Mouse (Mus musculus) heart, embryonic 11.5 days (tissue): ENCODE measurements around the gene Glra1. TPM values are rescaled to one million over a fixed set of nuclear protein-coding genes. Genes with fewer than 3 reads are reported as not detected.

Experiments used
- ATAC-seq: fragments of 200-750 bp; cut with Nextera tagmentation; replicated peaks from 2 replicates; pipeline ENCODE4 v1.8.0; 2017; ENCODE audit warnings: moderate library complexity; ENCODE audit not compliant: insufficient number of reproducible peaks, low FRiP score, low TSS enrichment
- H3K27ac ChIP-seq: fragments of 300-500 bp; sonication (generic); 2 replicates; pipeline ENCODE4 v1.5.1; 2014; ENCODE audit warnings: mild to moderate bottlenecking, low read depth, low read length
- H3K27me3 ChIP-seq: fragments of 300-500 bp; sonication (generic); 2 replicates; pipeline ENCODE4 v1.6.1; 2014; ENCODE audit warnings: mild to moderate bottlenecking, low read length, mixed read lengths; ENCODE audit not compliant: control insufficient read depth, insufficient read depth
- H3K36me3 ChIP-seq: fragments of 300-500 bp; sonication (generic); 2 replicates; pipeline ENCODE4 v1.6.1; 2014; ENCODE audit warnings: mild to moderate bottlenecking, low read length, moderate library complexity, mixed read lengths; ENCODE audit not compliant: control insufficient read depth, insufficient read depth
- H3K4me1 ChIP-seq: fragments of 300-500 bp; sonication (generic); 2 replicates; pipeline ENCODE4 v1.6.1; 2014; ENCODE audit warnings: low read length; ENCODE audit not compliant: control insufficient read depth, insufficient read depth
- H3K4me2 ChIP-seq: fragments of 300-500 bp; sonication (generic); 2 replicates; pipeline ENCODE4 v1.6.1; 2014; ENCODE audit warnings: mild to moderate bottlenecking, moderate library complexity
- H3K4me3 ChIP-seq: fragments of 300-500 bp; sonication (generic); 2 replicates; pipeline ENCODE4 v1.5.1; 2014; ENCODE audit warnings: low read depth, low read length
- H3K9ac ChIP-seq: fragments of 300-500 bp; sonication (generic); 2 replicates; pipeline ENCODE4 v1.6.1; 2014; ENCODE audit warnings: mild to moderate bottlenecking, low read depth, low read length, moderate library complexity
- H3K9me3 ChIP-seq: fragments of 300-500 bp; sonication (generic); replicated peaks from 2 replicates; pipeline ENCODE4 v1.6.1; 2016; ENCODE audit warnings: low read length; ENCODE audit not compliant: control insufficient read depth
- WGBS: fragments of 180-500 bp; shearing (Covaris S2); extraction: QIAGEN DNeasy Blood & Tissue Kit; methylation state at CpG from one replicate; pipeline ENCODE4 v1.1.7; 2014; ENCODE audit not compliant: insufficient replicate concordance; 5-methylcytosine and 5-hydroxymethylcytosine counted together
- polyA plus RNA-seq: library from polyadenylated mRNA; unstranded; fragments of >200 nt; fragmentation: Nextera tagmentation; extraction: Ambion mirVana; gene quantifications from 2 replicates; pipeline ENCODE4 v1.2.1, GENCODE M21; 2014

The Glra1 gene
- polyA plus RNA-seq, 1 experiment from 2014 or later, result not detected

GRCm38 (mm10) chr11:55501955-55502531, 106.0 kb downstream of the Glra1 start:
- Histone ChIP-seq H3K27ac (no peak overlapping the region), H3K36me3 (peaks cover 20% of the 10 kb centered on the region)

GRCm38 (mm10) chr11:55497885-55498284, 110.1 kb downstream of the Glra1 start:
- Histone ChIP-seq H3K27ac (no peak overlapping the region), H3K9me3 (no peaks in the 10 kb centered on the region), H3K4me3 (no peak overlapping the region), H3K4me2 (no peak overlapping the region), H3K4me1 (no peaks in the 10 kb centered on the region), H3K36me3 (peaks cover 44% of the 10 kb centered on the region), H3K27me3 (no peaks in the 10 kb centered on the region), H3K9ac (no peak overlapping the region)
- 47% methylated on average over 5 of the region's 5 CpGs for WGBS
- ATAC-seq, result no peak

More at GRCm38 (mm10) chr11:55501955-55502531, 106.0 kb downstream of the Glra1 start:
- H3K9me3 ChIP-seq, result no peaks in the 10 kb centered on the region
- H3K4me3 ChIP-seq, result no peak overlapping the region
- WGBS, result 85% methylated on average over 8 of the region's 8 CpGs
- no peak overlapping the region for H3K4me2 ChIP-seq
- H3K27me3 ChIP-seq, result no peaks in the 10 kb centered on the region
- no peak overlapping the region for H3K9ac ChIP-seq
- no peaks in the 10 kb centered on the region for H3K4me1 ChIP-seq
- ATAC-seq, result no peak

DNA sequence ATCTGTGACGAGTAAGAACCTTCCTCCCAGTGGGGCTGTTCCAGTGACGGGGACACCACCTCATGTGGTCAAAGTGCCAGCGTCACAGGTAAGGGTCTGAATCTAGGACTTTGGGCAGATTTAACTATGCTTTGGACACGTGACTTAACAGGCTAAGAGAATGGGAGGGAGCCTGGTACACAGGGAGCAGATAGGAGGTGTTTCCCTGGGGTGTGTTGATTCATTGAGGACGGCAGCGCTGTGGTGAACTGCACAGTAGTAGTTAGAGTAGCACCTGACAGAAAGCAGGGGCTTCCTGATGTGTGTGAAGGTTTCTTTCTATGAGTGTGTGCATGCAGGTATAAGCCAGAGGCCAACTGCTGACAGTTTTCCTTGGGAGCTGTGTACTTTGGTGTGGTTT, 111.8 kb downstream of the Glra1 start:
- H3K4me2 ChIP-seq, result no peak overlapping the region
- H3K36me3 ChIP-seq, result peaks cover 44% of the 10 kb centered on the region
- ATAC-seq, result no peak
- H3K4me3 ChIP-seq, result no peak overlapping the region
- no peak overlapping the region for H3K9ac ChIP-seq
- WGBS, result 75% methylated on average over 6 of the region's 6 CpGs
- no peak overlapping the region for H3K27ac ChIP-seq
- no peaks in the 10 kb centered on the region for H3K9me3 ChIP-seq
- no peaks in the 10 kb centered on the region for H3K4me1 ChIP-seq
- H3K27me3 ChIP-seq, result no peaks in the 10 kb centered on the region

- Histone ChIP-seq H3K4me2 (no peak overlapping the region), H3K4me1 (peaks cover 15% of the 10 kb centered on the region), H3K4me3 (no peak overlapping the region), H3K27me3 (no peaks in the 10 kb centered on the region), H3K9me3 (no peaks in the 10 kb centered on the region), H3K27ac (no peak overlapping the region), H3K36me3 (peaks cover 29% of the 10 kb centered on the region), H3K9ac (no peak overlapping the region)
- 99% methylated on average over 7 of the region's 7 CpGs for WGBS
- ATAC-seq, result no peak
Observed at GRCm38 (mm10) chr11:55485443-55485842, 122.6 kb downstream of the Glra1 start.

- H3K4me1 ChIP-seq, result peaks cover 26% of the 10 kb centered on the region
- 73% methylated on average over 3 of the region's 3 CpGs for WGBS
- 0 out of 2 replicates have a peak overlapping the region, but pooled peaks have one; percentile 6 for H3K4me2 ChIP-seq
- no peaks in the 10 kb centered on the region for H3K9me3 ChIP-seq
- no peak overlapping the region for H3K4me3 ChIP-seq
- no peaks in the 10 kb centered on the region for H3K27me3 ChIP-seq
- no peak overlapping the region for H3K9ac ChIP-seq
- no peak overlapping the region for H3K27ac ChIP-seq
- 0 out of 2 replicates have a peak, but pooled peaks cover 7% of the 10 kb centered on the region for H3K36me3 ChIP-seq
- ATAC-seq, result no peak
Observed at GRCm38 (mm10) chr11:55473219-55473618, 134.8 kb downstream of the Glra1 start.

GRCm38 (mm10) chr11:55471467-55471866, 136.5 kb downstream of the Glra1 start:
- peaks cover 23% of the 10 kb centered on the region for H3K4me1 ChIP-seq
- peak overlapping the region; percentile 100; the same call in 1 of the 2 replicates for H3K9ac ChIP-seq
- peak overlapping the region; percentile 87 for H3K4me2 ChIP-seq
- no peaks in the 10 kb centered on the region for H3K27me3 ChIP-seq
- ATAC-seq, result no peak
- H3K4me3 ChIP-seq, result peak overlapping the region; percentile 100
- H3K9me3 ChIP-seq, result no peaks in the 10 kb centered on the region
- H3K36me3 ChIP-seq, result 0 out of 2 replicates have a peak, but pooled peaks cover 5% of the 10 kb centered on the region
- H3K27ac ChIP-seq, result no peak overlapping the region
- WGBS, result 86% methylated on average over 7 of the region's 7 CpGs

GRCm38 (mm10) chr11:55470761-55471160, 137.2 kb downstream of the Glra1 start:
- H3K4me2 ChIP-seq, result peak overlapping the region; percentile 87
- ATAC-seq, result no peak
- peak overlapping the region; percentile 89; the same call in 1 of the 2 replicates for H3K27ac ChIP-seq
- peaks cover 23% of the 10 kb centered on the region for H3K4me1 ChIP-seq
- H3K27me3 ChIP-seq, result no peaks in the 10 kb centered on the region
- peak overlapping the region; percentile 100 for H3K9ac ChIP-seq
- peak overlapping the region; percentile 100 for H3K4me3 ChIP-seq
- 0 out of 2 replicates have a peak, but pooled peaks cover 5% of the 10 kb centered on the region for H3K36me3 ChIP-seq
- H3K9me3 ChIP-seq, result no peaks in the 10 kb centered on the region
- WGBS, result 46% methylated on average over 8 of the region's 8 CpGs

DNA sequence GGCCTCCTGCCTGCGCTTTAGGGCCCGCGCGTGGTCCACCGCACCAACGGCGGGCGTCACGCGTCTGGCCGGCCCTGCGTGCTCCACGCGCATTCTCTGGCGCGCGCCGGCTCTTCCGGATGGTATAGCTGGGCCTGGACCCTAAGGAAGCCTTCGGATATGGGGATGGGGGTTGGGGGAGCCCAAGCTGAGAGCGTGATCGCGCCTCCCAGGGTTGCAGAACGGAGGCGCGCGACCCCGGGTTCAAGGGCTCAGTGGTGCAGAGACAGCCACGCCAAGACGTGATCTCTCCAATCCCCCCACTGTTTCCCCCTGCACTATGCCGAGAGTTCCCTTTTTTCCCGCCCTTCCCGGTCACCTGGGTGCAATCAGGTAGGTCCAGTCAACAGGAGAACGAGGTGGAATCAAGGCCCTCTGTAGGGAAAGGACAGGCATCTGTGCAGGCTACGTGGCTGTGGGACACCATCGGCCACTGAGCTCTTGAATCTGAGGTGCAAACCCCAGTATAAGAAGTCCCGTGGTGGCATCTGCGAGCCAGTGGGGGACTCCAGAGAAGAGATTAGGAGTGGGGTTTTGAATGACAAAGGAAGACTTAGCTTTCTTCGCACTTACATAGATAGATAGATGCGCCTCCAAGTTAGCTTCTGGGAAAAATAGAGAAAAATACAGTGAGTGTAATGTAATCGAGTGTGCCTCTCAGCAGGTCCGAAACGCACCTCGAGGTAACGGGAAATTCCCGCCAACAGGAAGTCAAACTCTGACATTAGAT, 137.9 kb downstream of the Glra1 start:
- peak overlapping the region; percentile 100 for H3K9ac ChIP-seq
- peaks cover 23% of the 10 kb centered on the region for H3K4me1 ChIP-seq
- H3K27me3 ChIP-seq, result no peaks in the 10 kb centered on the region
- peak overlapping the region; percentile 100 for H3K4me3 ChIP-seq
- H3K9me3 ChIP-seq, result no peaks in the 10 kb centered on the region
- 0 out of 2 replicates have a peak, but pooled peaks cover 5% of the 10 kb centered on the region for H3K36me3 ChIP-seq
- no peak for ATAC-seq
- peak overlapping the region; percentile 87 for H3K4me2 ChIP-seq
- peak overlapping the region; percentile 89 for H3K27ac ChIP-seq
- WGBS, result 1% methylated on average over 44 of the region's 46 CpGs
